Mouse (Mus musculus) induced T-regulatory cell, adult 2 months (primary cell): Measurements from ENCODE around the gene Zfhx2.

Experiments used
- DNase-seq: peaks from one replicate; pipeline ENCODE4 v3.0.0-alpha.2; 2012; ENCODE audit warnings: low read depth

The Zfhx2 gene

DNA sequence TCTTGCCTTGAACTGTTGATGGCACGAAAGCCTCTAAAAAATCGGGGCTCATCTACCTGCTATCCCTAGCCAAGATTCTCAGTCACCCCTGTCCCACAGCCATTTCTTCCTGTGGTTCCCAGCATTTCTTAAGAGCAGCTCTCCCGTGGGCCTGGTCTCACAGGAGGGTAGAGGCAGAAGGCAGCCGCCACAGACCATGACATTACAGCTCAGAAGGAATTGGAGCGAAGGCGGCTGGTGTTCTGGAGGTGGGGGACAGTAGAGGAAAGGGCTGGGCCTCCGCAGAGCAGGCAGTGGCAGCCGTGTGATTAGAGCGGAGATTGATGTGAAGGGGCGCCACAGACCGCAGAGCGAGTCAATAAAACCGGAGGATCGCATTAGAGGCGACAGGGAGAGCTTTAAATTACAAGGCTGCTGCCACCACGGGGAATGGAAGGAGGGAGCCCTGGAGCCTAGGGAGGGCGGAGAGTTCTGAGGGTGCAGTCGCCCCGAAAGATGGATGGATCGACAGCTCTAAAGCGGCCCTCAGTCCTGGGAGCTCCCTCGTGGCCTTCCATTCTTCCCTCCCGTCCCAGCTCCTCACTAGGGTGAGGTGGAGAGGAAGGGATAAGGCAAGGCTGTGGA, 13.6 kb downstream of the Zfhx2 start:
- no peak for DNase-seq

DNA sequence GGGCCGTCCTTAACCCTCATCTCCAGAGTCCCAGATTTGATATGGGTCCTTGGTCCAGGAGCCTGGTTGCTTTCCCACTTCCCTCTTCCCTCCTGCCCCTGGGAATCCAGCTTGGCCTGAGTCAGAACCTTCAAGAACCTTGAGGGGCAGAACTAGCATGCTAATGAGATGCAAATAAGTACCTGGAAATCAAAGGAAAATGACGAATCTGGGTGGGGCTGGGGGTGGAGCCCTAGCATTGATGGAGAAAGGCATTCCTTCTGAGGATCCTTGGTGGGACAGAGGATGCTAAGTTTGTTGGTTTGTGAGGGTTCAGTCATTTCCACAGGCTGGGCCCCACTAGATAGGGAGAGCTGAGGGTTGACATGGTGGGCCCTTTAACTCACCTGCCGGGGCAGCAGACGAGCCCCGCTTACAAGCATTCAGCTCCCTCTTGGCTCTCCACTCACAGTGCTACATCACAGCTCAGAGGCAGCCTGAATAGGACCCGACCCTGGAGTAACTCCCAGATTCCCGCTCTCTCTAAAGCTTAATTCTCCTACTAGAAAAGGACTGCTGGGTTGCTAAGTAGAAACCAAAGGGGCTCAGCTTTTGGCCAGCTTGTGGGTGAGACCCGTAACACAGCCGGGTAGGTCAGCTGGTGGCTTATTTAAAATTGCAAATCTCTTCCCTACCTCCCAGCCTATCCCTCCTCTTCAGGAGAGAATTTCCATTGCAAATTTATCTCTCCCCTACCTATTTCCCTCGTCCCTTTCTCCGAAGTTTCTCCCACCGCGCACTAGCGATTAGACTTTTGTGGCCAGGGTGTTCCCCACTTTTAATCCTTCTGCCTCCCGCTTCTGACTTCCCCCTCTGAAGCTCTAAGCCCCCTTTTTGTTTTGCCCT, 14.4 kb downstream of the Zfhx2 start:
- DNase-seq: no peak

DNA sequence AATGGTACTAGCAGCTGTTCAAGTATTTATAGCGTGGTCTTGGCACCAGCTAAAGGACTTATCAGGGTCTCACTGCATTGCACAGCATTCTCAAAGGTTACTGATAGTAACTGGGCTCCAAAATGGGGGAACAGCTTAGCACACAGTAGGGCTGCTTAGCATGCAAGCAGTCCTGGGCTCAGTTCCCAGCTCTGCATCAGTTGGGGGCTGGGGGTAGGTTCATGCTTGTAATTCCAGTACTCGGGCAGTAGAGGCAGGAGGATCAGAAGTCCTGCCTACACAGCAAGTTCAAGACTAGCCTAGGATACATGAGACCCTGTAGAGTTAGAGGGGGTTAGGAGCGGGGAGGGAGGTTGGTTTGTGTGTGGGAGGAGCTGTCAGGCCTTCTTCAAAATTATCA, 15.2 kb downstream of the Zfhx2 start:
- DNase-seq: no peak

DNA sequence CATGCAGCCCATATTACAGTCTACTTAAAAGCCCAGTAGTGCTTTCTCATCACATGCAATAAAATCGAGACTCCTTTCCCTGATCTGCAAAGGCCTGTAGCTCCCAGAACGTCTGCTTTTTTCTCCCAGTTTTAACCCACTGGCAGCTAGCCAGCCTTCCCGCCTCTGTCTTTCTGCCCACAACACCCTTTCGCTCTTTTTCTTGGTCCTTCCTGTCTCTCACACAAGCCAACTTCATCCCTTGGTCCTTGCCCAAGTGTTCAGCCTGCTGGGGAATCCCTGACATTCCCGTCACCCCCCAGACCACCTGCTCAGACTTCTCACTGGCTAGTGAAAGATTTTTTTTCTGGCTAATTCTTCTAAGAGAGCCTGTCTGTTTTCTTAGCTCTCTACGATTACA, 15.9 kb downstream of the Zfhx2 start:
- no peak for DNase-seq

DNA sequence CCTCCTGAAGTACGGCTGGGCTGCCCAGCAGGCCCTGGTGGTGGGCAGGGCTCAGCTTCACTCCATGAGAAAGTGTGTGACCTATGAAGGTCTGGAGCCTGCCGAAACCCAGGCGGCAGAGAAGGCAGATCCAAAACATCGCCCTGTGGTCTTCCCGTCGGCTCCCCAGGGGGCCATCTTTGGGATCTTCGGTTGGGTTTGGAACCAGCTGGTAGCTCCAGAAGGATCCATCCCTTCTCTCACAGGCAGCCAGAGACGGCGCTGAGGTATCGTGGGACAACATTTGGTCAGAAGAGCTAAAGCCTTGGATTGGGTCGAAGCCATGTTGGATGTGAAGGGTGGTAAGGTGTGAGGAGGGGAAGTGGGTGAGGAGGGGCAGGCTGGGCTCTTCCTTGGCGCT, 17.7 kb downstream of the Zfhx2 start:
- no peak for DNase-seq

DNA sequence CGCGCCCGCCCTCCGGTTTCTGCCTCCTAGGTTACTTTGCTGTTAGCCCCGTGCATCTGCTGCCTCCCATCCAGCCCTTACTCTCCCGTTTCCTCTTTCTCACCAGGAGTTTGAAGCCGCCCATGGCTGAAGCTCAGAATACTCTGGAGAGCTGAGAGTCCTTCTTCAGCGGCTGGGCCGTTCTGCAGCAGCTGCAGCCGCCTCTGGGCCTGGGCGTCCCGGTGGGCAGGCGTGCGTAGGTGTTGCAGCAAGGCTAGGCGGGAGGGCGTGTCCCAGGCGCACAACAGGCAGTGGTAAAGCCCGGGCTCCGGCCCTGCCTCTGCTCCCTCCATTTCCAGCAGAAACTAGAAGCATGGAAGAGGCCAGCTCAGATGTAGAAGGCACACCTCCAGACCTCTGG, 20.4 kb downstream of the Zfhx2 start:
- no peak for DNase-seq

DNA sequence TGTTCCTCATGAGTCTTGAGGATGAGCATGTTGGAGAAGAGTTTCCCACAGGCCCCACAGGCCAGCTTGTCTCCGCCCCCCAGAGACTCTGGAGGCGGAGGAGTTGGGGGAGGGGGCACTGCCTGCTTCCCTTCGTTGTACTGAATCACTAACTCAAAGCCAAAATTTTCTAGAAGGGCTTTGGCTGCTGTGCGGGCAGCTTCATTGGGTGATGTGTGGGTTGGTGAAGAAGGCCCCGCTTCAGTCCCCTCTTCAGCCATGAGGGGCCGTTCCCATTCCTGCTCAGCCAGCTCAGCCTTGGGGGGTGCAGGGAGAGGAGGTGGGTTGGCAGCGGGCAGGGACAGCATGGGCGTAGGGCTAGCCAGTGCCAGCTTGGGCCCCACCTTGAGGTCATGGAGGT, 26.1 kb downstream of the Zfhx2 start:
- DNase-seq: no peak

DNA sequence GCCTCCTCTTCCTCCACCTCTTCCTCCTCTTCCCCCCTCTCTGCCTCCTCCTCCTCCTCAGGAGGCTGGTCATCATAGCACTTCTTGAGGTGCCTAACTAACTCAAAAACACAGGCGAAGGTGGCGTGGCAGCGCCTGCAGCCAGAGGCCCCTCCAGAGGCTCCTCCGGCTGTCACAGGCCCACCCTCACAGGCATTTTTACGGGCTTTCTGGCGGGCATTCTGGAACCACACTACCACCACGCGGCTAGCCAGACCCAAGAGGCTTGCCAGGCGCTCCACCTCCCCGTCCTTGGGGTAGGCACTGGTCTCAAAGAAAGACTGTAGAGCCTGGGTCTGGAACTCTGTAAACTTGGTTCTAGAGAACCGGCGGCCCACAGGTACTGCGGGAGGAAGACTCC, 26.7 kb downstream of the Zfhx2 start:
- no peak for DNase-seq

DNA sequence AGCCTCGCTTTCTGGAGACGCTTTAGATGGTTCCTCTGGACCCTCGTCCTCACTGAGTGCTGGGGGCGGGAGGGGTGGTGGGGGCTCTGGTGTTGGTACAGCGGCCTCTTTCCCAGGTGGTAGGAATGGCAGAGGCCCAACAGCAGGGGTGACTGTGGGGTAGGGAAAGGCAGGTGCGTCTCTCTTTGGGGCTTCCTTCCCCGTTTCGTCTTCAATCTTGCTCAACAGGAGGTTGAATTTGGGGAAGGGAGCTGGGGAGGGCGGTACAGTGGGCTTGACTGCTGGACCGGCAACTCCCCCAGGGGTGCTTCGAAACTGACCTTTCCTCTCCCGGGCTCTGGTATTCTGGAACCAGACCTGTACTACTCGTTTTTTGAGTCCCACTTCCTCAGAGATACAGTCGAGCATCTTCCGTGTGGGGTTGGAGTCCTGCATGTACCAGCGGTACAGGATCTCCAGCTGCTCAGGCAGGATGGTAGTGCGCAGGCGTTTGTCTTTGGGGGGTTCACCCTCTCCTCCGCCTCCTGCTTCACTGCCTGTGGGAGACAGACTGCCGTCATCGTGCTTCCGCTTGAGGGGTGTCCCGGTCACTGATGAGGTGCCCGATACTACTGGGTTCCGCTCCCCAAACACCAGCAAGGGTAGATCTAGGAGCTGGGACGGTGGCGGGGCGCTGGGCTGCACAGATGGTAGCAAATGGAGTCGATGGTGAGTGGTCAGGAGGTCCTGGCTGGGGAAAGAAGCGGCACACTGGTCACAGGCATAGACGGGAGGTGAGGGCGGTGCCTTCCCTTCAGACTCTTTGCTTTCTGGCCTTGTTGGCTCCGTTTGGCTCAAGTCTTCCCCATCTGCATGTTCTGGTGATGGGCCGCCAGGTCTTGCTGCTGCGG, 27.4 kb downstream of the Zfhx2 start:
- DNase-seq: no peak

DNA sequence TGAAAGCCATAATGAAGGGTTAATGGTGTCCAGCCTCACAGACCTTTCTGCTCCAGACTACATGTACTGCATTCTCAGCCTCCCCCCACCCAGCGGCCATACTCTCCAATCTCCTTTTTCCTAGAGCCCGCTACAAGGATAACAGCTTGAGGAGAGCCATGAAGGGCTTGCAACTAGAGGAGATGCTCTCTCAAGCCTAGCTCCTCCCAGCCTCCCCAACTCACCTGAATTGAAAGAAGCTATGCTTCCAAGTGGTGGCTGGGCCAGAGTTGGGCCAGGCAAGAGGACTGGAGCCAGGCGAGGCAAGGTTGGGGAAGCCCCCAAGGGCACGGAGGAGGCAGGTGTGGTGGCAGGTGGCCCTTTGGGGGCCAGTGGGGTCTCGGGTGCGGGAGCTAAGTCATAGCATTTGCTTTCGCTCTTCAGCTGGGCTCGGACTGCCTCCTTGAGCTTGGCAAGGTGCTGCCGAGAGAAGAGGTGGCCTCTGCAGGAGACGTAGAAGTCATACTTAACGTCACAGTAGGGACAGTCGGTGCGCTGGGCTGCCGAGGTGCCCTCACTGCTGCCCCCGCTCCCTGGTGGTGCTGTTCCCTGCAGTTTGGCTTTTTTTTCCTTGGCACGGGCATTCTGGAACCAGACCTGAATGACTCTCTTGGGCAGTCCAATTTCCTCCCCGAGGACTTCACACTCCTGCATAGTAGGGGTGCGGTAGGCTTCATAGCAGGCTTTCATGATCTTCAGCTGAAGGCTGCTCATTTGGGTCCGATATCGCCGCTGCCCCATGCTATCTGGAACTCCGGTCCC, 28.3 kb downstream of the Zfhx2 start:
- no peak for DNase-seq

DNA sequence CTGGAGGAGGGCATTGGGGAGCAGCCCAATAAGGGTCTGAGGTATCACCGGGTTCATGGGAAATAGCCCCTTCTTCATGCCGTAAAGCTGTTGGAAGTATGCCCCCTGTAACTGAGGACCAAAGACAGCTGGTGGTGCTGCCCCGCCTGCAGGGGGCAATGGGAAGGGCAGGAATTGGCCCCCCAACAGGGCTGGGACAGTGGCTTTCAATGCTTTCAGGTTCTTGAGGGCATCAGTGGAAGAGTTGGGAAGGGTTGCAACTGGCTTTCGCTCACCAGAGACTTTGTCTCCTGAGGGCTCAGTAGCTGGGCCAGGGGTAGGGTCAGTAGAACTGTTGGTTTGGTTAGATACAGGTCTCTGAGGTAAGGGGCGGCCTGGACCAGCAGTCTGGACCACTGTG, 29.0 kb downstream of the Zfhx2 start:
- DNase-seq: no peak

DNA sequence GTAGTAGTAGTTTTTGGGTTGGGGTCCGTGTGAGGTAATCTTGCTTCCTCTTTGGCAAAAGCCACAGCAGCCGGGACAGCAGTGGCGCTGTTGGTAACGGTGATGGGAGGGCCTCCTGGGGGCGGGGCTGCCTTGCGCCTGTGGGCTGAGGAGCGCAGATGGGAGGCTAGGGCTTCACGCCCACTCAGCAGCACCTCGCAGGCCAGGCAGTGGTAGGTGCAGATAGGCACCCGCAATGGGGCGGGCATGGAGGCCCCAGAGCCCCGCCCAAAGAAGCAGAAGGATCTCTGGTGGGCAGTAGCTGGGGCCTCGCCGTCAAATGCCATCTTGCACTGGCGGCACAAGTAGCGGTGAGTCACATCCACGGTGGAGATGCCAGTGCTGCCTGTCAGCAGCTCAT, 29.5 kb downstream of the Zfhx2 start:
- DNase-seq: peak; percentile 48

DNA sequence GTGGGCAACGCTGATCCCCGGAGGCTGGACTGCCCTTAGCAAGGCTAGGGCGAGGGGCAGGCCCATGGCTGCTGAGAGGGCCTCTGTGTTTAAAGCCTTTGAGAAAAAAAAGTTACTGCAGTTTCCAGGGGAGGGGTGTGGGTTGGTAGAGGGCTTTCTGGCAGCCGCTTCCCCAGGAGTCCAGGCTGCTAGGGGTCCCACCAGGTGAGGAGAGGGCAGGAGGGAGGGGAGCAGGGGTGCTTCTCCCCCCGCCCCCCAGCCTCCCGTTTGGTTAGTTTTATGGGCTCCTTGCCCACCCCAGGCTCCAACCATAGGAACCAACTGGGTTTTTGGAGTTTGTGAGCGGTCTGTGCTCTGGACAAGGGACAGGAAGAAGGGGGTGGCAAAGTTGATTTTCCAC, 30.3 kb downstream of the Zfhx2 start:
- no peak for DNase-seq

DNA sequence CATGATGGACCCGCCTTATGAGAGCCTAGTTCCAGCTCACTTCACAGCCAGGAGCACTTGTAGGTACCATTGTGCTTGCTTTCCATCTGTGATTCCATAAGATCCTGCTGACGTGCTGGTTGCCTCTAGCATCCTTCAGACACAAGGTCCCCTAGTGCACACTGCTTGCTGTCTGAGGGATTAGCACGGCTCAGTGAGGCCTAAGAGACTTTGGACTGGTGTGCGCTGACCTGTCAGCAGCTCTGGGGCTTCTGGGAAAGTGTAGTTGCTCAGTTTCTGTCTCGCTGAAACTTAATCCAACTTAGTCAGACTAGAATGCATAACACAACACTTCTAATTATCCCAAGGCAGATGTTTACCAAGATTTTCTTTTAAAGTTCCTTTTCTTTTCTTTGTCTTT, 32.2 kb downstream of the Zfhx2 start:
- DNase-seq: no peak

DNA sequence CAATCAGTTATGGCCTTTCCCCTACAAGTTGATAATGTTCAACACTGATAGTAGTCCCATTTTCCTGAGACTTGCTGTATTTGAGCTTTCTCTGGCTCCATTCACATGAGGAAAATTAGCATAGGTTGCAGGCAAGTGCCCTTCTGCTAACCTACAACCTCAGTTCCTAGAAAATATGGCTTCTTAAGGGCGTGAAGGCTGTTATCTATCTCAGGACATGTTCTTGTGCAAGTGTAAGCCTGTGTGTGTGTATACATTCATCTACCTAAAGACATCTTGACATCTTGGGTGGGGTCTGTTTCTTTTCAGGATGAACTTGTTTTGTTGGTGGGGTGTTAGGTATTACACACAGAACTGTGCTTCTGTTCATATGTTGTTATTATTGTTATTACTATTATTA, 33.1 kb downstream of the Zfhx2 start:
- no peak for DNase-seq

DNA sequence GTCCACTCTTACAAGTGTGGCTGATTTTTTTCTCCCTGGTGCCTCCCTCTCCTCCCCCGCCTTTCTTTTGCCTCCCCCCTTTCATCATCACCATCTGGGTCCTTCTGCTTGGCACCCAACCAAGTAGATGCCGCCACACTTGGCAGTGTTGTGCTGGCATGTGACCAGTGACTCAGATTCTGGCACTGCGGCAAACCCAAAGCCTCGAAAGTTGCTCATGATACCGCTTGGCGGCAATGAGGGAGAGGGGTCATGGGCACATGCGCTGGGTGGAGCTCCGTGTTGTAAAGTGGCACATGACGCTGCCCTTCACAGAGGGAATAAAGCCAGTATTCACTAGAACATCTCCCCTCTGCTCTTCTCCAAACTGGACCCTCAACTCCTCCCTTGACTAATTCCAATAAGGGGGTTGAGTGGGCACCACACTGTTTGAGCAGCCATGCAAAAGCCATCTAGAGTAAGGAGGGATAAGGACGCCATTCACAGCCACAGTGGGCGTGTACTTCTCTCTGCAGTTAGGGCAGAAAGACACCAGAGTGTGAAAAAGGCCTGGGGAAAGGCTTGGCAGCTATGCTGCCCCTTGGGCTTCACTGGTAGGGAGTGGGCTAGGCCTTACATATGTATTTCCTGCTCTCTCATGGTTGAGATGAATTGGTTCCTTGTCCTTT, 36.8 kb downstream of the Zfhx2 start:
- DNase-seq: no peak

DNA sequence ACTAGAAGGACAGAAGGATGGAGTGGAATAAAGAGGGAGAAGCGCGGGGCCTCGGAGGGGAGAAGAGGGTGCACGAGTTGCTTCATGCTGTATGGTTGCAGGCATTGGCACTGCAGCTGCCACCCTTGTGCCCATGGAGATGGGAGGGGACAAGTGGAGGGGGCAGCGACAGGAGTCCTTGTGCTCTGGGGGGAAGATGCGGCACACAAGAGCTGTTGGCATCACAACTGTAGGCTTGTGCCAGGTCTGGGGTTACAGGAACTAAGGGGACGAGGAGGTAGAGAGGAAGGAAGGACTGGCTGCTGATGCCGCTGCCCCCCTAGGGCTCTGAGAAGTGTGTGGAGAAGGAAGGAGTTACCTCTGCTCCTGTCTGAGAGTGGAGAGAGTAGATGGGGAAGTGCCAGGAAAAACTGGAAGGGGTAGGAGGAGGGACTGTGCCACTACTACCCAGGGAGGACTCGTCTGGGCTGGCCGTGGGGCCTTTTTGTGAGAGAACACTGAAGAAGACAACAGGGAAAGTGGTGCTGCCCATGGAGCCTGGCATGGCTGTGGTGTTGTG, 37.9 kb downstream of the Zfhx2 start:
- no peak for DNase-seq

DNA sequence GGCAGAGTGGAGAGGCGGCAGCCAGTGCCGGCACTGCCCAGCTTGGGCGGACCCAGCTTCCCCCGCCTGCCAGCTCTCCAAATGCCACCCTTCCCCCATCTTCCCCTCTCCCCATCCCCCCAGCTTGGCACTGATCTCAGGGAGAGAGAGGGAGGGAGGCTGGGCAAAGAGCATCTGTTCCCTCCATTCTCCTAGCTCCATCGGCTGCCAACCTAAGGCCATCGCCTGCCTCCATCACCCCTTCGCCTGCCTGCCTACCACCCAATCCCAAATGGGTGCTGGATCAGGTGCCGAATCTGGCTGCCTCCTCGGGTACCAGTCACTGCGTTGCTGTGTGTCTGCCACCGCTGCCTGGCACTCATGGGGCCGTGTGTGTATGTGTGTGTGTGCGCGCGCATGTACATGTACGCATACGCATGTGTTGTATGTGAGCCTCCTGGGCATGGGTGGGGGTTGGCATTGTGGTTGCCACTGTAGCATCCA, 38.4 kb downstream of the Zfhx2 start:
- no peak for DNase-seq

DNA sequence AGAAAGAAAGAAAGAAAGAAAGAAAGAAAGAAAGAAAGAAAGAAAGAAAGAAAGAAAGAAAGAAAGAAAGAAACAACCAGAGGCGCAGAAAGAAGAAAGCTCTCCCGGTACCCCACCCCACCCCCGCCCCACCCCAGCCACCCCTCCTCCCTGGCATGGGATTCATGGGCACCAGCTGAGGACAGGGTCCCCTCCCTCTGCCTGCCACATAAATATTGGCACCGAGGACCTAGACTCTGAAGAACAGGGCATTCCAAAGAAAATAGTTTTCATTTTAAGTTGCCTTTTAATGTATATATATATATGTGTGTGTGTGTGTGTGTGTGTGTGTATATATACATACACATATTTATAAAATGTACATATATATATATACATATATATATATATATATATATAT, 39.1 kb downstream of the Zfhx2 start:
- no peak for DNase-seq

DNA sequence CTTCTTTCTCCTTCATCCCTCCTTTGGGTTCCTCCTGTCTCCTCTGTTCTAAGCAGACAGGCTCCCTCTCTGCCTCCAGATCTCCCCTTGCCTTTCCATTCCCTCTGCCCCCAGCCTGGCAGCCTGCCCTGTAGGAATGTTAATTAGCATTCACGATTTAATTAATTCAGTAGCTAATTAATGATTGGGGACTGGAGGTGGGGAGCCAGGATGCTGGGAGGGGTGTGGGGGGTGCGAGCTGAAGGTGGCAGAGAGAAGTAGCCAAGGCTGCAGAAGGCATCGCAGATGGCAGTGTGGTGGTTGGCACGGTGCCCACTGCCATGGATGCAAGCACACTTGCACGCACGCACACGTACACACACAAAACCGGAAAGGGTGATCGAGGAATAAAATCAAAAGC, 39.6 kb downstream of the Zfhx2 start:
- DNase-seq: no peak

DNA sequence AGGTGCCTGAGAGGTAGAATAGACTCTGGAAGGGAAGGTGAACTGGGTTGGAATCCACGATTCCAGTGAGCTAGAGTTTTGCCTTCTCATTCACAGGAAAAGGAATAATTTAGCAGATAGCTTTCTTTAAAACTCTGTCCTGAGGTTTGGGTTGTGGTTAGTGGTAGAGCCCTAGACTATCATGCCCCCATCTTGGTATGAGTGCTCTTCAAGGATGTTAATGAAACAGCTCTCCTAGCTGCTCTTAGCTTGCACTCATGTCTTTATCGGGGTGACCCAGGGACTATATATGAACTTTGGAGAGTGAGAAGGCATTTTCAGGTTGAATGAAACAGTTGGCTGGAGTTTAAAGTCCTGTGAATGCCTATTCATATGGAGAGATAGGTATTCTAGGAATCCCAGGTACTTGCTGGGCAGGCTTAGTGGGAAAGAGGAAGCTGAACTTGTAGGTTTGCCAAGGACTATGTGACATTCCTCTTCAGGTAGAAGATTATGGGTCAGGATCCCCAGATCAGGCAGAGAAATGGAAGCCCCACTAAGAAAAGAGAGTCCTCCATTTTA, 44.1 kb downstream of the Zfhx2 start:
- DNase-seq: no peak
